In genomic region chr17:83273636-83274035, GRCm38 (mm10) we compare ENCODE assay signal across 8 mouse cellular contexts. TPM values are rescaled to one million over a fixed set of nuclear protein-coding genes. Genes with fewer than 3 reads are reported as not detected.
DNase-seq lines count a peak whose midpoint lies in the region; ATAC-seq lines count a peak whose summit lies in the region.

No protein-coding gene starts in this region.

- 21% methylated on average over 9 of the region's 9 CpGs for WGBS in heart, embryonic 13.5 days
- WGBS in embryonic facial prominence, embryonic 14.5 days = 10% methylated on average over 9 of the region's 9 CpGs
- WGBS in kidney, embryonic 15.5 days = 21% methylated on average over 9 of the region's 9 CpGs
- 12% methylated on average over 9 of the region's 9 CpGs for WGBS in liver, embryonic 15.5 days (ENCODE audit: insufficient replicate concordance)
- WGBS in midbrain, embryonic 16.5 days = 22% methylated on average over 9 of the region's 9 CpGs

- no peak for DNase-seq in heart, postnatal 25 days (ENCODE audit: low spot score)
- no peak for DNase-seq in embryonic facial prominence, embryonic 14.5 days (ENCODE audit: low spot score)
- no peak for DNase-seq in left cerebral cortex, postnatal 14 days (ENCODE audit: low spot score in 2 of 2)
- no peak for DNase-seq in spleen, adult 12 weeks (ENCODE audit: low spot score)

- H3K4me3 ChIP-seq in heart, embryonic 13.5 days = no peak overlapping the region
- peak overlapping the region; percentile 0; the same call in 1 of the 2 replicates for H3K4me3 ChIP-seq in embryonic facial prominence, embryonic 14.5 days (ENCODE audit: low read depth, low read length)
- peak overlapping the region; percentile 10; the same call in 1 of the 2 replicates for H3K4me3 ChIP-seq in kidney, embryonic 15.5 days (replicated peaks)
- H3K4me3 ChIP-seq in liver, embryonic 15.5 days (replicated peaks) = peak overlapping the region; percentile 9; the same call in 1 of the 2 replicates
- H3K4me3 ChIP-seq in midbrain, embryonic 16.5 days (ENCODE audit: low read depth, low read length) = no peak overlapping the region

- ATAC-seq in heart, embryonic 13.5 days (ENCODE audit: extremely low read depth, insufficient number of reproducible peaks, low FRiP score, low TSS enrichment) = no peak
- ATAC-seq in embryonic facial prominence, embryonic 14.5 days (ENCODE audit: low read depth) = no peak
- no peak for ATAC-seq in kidney, embryonic 15.5 days (replicated peaks; ENCODE audit: low FRiP score)
- ATAC-seq in liver, embryonic 15.5 days (ENCODE audit: insufficient read depth) = no peak
- ATAC-seq in midbrain, embryonic 16.5 days = no peak

- H3K9ac ChIP-seq in heart, embryonic 13.5 days = no peak overlapping the region
- H3K9ac ChIP-seq in embryonic facial prominence, embryonic 14.5 days (ENCODE audit: low read depth, low read length) = no peak overlapping the region
- no peak overlapping the region for H3K9ac ChIP-seq in kidney, embryonic 15.5 days
- H3K9ac ChIP-seq in liver, embryonic 15.5 days = no peak overlapping the region
- H3K9ac ChIP-seq in midbrain, embryonic 16.5 days (ENCODE audit: low read depth, low read length) = no peak overlapping the region

- H3K27me3 ChIP-seq in heart, embryonic 13.5 days (replicated peaks) = no peaks in the 10 kb centered on the region
- H3K27me3 ChIP-seq in embryonic facial prominence, embryonic 14.5 days (replicated peaks; ENCODE audit: control insufficient read depth, insufficient read depth, low read length) = no peaks in the 10 kb centered on the region; the same call in 1 of the 2 replicates
- peaks cover 5% of the 10 kb centered on the region; the same call in 1 of the 2 replicates for H3K27me3 ChIP-seq in kidney, embryonic 15.5 days
- peaks cover 60% of the 10 kb centered on the region for H3K27me3 ChIP-seq in liver, embryonic 15.5 days
- no peaks in the 10 kb centered on the region; the same call in none of the 2 replicates for H3K27me3 ChIP-seq in midbrain, embryonic 16.5 days (ENCODE audit: control insufficient read depth, insufficient read depth, low read depth, low read length)

- no peaks in the 10 kb centered on the region for H3K36me3 ChIP-seq in heart, embryonic 13.5 days
- no peaks in the 10 kb centered on the region for H3K36me3 ChIP-seq in embryonic facial prominence, embryonic 14.5 days (ENCODE audit: control insufficient read depth, insufficient read depth, low read length)
- no peaks in the 10 kb centered on the region for H3K36me3 ChIP-seq in kidney, embryonic 15.5 days
- no peaks in the 10 kb centered on the region for H3K36me3 ChIP-seq in liver, embryonic 15.5 days (replicated peaks)
- no peaks in the 10 kb centered on the region for H3K36me3 ChIP-seq in midbrain, embryonic 16.5 days (ENCODE audit: control insufficient read depth, insufficient read depth, low read length)

- H3K27ac ChIP-seq in heart, embryonic 13.5 days (replicated peaks) = no peak overlapping the region
- no peak overlapping the region for H3K27ac ChIP-seq in embryonic facial prominence, embryonic 14.5 days (replicated peaks; ENCODE audit: low read depth, low read length)
- 0 out of 2 replicates have a peak overlapping the region, but pooled peaks have one; percentile 38 for H3K27ac ChIP-seq in kidney, embryonic 15.5 days
- no peak overlapping the region for H3K27ac ChIP-seq in liver, embryonic 15.5 days (replicated peaks)
- H3K27ac ChIP-seq in midbrain, embryonic 16.5 days (ENCODE audit: low read length) = no peak overlapping the region

- H3K4me2 ChIP-seq in heart, embryonic 13.5 days = peak overlapping the region; percentile 45
- peak overlapping the region; percentile 34 for H3K4me2 ChIP-seq in embryonic facial prominence, embryonic 14.5 days (ENCODE audit: low read depth, low read length)
- H3K4me2 ChIP-seq in kidney, embryonic 15.5 days = peak overlapping the region; percentile 46
- H3K4me2 ChIP-seq in liver, embryonic 15.5 days = peak overlapping the region; percentile 48
- no peak overlapping the region for H3K4me2 ChIP-seq in midbrain, embryonic 16.5 days (ENCODE audit: low read length)

- intact Hi-C loops in heart, postnatal 25 days (cut with DNase I) = loop anchor here (5.0 kb wide), 4 partner anchors 179 to 459 kb away; partner anchors contain the start of gene Kcng3
- intact Hi-C loops in left cerebral cortex, postnatal 14 days (cut with DNase I) = loop anchor here (5.0 to 10.0 kb wide), 4 partner anchors 181 to 579 kb away; partner anchors contain the start of genes Cox7a2l and Kcng3

- H3K4me1 ChIP-seq in heart, embryonic 13.5 days = peaks cover 44% of the 10 kb centered on the region
- peaks cover 25% of the 10 kb centered on the region for H3K4me1 ChIP-seq in embryonic facial prominence, embryonic 14.5 days (ENCODE audit: control insufficient read depth, insufficient read depth, low read length)
- H3K4me1 ChIP-seq in kidney, embryonic 15.5 days = peaks cover 48% of the 10 kb centered on the region
- H3K4me1 ChIP-seq in liver, embryonic 15.5 days (replicated peaks) = peaks cover 30% of the 10 kb centered on the region
- H3K4me1 ChIP-seq in midbrain, embryonic 16.5 days (ENCODE audit: control insufficient read depth, insufficient read depth, low read length) = peaks cover 10% of the 10 kb centered on the region

- no peaks in the 10 kb centered on the region for H3K9me3 ChIP-seq in heart, embryonic 13.5 days
- no peaks in the 10 kb centered on the region for H3K9me3 ChIP-seq in embryonic facial prominence, embryonic 14.5 days (ENCODE audit: control insufficient read depth, low read length)
- no peaks in the 10 kb centered on the region for H3K9me3 ChIP-seq in kidney, embryonic 15.5 days (replicated peaks)
- no peaks in the 10 kb centered on the region for H3K9me3 ChIP-seq in liver, embryonic 15.5 days (replicated peaks)
- no peaks in the 10 kb centered on the region for H3K9me3 ChIP-seq in midbrain, embryonic 16.5 days (replicated peaks; ENCODE audit: control insufficient read depth, low read length, poor library complexity, severe bottlenecking)

RNA-seq across cellular contexts. Expression of gene Pkdcc, which starts 58.5 kb away (rescaled TPM):
- 10.1 and 11.1 TPM in 2 replicates for polyA plus RNA-seq in heart, embryonic 13.5 days (2015; fragmentation: Nextera tagmentation; extraction: Ambion mirVana)
- total RNA-seq in heart, postnatal 25 days (2021) = 10 to 100 TPM; 48.6 to 48.7 TPM
- polyA plus RNA-seq in embryonic facial prominence, embryonic 14.5 days (2014; fragmentation: Nextera tagmentation; extraction: Ambion mirVana) = 26.2 and 29.9 TPM in 2 replicates
- polyA plus RNA-seq in kidney, embryonic 15.5 days (2015; fragmentation: Nextera tagmentation; extraction: Ambion mirVana) = 29.3 and 33.2 TPM in 2 replicates
- 2.8 and 4.1 TPM in 2 replicates for polyA plus RNA-seq in liver, embryonic 15.5 days (2015; fragmentation: Nextera tagmentation; extraction: Ambion mirVana)
- total RNA-seq in left cerebral cortex, postnatal 14 days (2021) = 10 to 100 TPM; 15.6 to 20.2 TPM
- polyA plus RNA-seq in midbrain, embryonic 16.5 days (2015; fragmentation: Nextera tagmentation; extraction: Ambion mirVana) = 3.9 and 4.3 TPM in 2 replicates

Comparison
In these comparisons a context has a peak if more than half of its experiments do, and no peak if none do; other contexts are left out.
1. H3K4me3 ChIP-seq: peak in embryonic facial prominence, embryonic 14.5 days (single experiment), kidney, embryonic 15.5 days (single experiment) and liver, embryonic 15.5 days (single experiment); none in heart, embryonic 13.5 days (single experiment) and midbrain, embryonic 16.5 days (single experiment).